Mouse (Mus musculus): ENCODE measurements at regions not wholly inside any gene's neighbourhood (a gene's known extent, or its start where the extent isn't known, plus 50 kb on each side); places are given as distances from the start of the nearest gene placed in this dataset.
"Not testable (repeated sequence)": the region's sequence is repeated elsewhere in the genome, so short reads cannot be mapped to it uniquely, and the experiment has no call there.

DNA sequence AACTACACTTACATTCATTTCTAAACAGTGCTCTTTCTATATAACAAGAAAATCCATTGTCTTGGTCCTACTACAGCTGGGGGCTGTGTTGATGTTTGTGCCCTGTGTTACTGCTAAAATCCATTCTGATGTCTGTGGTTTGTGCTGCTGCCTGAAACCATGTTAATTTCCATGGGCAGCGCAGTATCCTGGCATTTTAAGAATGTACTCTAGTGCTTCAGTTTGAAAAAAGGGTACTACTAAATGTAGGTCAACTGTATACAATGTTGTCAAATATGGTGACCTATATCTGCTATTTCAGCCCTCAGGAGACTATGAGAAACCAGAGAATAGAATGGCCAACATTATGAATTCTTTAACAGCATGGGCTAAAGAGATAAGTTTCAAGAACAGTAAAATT is 1052.2 kb downstream of the Hace1 start:
- no peak for DNase-seq

- DNase-seq: no peak
Measured at GRCm38 (mm10) chr10:46663041-46663440, 1085.4 kb downstream of the Hace1 start.

DNA sequence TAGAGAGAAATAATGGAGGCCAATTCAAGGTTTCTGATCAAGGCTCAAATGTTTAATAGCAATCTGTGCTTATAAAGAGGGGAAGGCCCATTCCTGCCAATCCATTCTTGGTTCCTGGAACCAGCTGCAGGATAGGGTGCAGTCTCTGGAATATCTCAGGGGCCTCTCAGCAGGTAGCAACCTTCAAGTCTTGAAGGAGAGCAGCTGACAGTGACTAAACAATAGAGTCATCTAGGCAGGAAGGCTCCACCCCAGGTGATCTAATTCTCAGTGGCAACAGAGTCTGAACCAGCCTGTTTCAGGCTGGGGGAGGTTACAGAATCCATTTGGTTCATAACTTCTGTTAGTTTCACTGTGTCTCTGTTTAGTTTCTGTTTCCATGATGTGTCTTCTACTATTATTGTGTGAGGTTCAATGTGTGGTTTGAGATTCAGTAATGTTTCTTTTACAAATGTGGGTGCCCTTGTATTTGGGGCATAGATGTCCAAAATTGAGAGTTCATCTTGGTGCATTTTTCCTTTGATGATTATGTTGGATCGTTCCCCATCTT is 1112.3 kb downstream of the Hace1 start:
- not testable (repeated sequence) for DNase-seq

GRCm38 (mm10) chr10:46692661-46693060 is 1115.0 kb downstream of the Hace1 start:
- no peak for DNase-seq

DNA sequence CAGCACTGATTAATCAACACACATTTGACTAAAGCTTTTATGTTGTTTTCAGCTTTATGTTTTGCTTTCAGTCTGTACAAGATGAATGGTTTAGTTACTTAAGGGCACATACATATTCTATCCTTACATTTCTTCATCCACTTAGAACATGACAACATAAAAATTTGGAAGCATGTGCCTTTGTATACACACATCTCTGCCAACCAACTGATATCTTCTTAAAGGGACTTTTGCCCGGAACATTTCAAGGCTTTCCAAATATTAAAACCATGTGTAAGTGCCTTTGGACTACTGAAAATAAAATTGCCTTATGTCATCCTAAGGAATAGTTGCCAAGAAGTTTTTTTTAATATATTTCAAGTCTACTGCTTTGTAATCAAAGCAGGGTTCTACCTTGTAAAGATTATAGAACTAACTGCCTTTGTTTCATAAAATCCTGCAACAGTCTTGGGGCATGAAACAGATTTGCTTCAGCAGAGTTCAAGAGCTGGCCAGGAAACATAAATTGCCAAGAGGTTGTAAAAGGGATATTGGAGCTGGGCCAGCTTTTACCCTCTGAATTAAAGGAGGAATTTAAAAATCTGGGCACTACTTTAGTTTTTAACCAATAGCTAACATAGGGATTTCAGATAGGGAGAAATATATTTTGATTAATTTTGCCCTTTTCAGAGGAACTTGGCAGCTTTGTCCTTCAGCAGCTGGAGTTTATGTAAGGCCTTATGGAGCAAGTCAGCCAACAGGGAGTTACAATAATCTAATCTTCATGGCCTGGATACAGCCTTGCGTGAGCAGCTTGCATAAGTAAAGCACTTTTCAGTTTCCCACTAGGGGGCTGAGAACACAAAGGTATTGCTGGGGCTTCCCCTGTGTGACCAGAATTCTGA is 1120.0 kb downstream of the Hace1 start:
- DNase-seq: peak; percentile 29 to 35

- no peak for DNase-seq
Measured at GRCm38 (mm10) chr10:46701221-46701620, 1123.6 kb downstream of the Hace1 start.

DNA sequence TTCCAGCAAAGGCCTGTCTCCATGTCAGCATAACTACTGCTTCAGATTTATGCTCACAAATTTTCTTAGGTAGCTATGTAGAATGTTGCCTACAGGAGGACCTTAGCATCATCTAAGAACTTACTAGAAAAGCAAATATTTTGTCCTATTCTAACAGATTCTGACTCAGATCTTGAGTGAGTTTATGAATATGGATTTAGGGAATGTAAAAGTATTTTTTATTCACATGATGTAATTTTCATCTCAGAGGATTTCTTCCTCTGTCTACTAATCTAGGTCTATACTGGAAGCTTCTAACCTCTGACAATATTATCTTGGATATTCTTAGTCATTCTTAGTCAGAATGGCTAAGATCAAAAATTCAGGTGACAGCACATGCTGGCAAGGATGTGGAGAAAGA is 1130.4 kb downstream of the Hace1 start:
- not testable (repeated sequence) for DNase-seq

DNA sequence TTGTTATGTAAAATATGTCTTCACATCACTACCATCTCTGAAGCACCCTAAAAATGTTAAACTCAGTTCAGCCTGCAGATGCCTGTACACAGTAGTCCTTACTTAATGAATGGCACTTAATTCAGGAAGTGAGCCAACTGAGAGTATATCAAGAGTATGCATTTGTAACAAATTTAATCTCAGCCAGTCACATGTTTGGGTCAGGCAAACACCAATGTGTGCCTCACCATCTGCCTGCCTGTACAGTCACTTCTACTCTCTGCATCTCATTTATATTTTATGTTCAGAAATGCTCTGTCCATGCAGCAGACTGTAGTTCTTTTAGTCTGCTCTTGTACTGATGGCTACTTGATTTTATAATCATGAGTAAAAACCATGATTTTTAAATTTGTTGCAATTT is 1135.1 kb downstream of the Hace1 start:
- no peak for DNase-seq

DNA sequence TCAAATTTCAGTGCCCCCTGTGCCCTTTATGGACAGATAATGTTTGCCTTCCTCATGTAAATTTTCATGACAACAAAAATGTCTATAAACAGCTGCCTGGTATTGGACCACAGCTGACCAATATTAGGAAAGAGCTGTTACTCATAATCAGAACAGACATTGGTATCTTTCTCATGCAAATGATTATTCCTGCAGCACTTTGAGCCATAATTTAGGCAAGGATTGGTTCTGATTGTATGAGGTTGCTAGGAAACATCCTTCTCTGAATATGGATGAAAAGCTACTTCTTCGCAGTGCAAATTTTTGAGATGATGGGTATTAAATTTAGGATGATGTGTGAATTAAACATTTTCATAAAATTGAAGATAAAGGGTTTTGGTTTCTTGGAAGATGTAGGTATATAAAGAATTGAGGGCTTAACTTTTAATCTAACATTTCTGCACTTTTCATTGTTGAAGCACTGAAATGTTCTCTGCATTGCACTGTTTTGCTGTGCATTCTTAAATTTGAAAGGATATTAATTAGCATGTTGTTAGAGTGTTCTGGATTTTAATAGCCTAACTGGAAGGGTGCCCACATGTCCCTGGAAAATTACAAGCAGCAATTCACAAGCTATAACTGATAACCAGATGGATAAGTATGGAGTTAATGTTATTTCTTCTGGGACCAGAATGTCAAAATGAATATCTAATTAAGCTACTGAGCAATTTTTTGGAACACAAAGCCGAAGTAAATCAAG is 1140.9 kb downstream of the Hace1 start:
- no peak for DNase-seq

GRCm38 (mm10) chr10:46719088-46719469 is 1141.5 kb downstream of the Hace1 start:
- DNase-seq: no peak

- no peak for DNase-seq
Measured at GRCm38 (mm10) chr10:46723666-46724065, 1146.0 kb downstream of the Hace1 start.

DNA sequence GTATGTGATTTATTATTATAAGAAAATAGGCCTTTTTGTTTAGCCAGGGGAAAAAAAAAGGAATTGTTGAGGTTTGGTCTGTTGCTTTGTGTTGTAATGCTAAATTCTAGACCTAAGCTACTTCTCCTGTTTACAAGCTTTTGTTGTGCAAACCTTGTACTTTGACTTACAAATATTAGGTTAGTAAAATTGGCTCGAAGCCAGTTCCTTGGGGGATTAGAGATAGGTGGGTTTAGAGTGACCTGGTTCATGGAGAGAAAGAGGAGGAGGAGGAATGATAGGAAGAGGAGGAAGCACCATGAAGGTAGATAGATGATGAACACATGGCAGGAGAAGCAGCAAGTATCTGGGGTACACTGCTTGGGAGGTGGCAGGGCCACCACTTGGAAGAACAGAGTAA is 1153.0 kb downstream of the Hace1 start:
- DNase-seq: no peak

DNA sequence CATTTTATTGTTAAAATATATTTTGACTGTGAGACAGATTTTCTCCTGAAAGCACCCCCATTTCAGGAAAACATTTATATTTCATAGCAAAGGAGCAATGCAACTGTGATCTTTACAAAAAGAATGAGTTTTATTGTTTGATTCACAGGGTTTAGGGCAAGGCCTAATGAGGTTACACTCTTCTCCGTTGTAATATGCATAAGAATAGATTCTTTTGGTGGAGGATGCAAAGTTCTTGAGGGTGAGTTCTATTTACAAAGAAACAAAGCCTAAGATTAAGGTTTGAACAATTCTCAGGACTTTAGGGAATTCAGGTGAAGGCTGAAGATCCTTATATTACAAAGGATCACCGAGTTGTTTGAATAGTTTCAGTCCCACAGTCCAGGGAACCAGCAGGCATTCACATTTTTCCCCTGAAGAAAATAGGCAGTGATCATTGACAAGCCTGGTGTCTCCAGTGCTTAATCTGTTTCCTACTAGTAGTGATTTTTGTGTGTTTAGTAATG is 1156.2 kb downstream of the Hace1 start:
- DNase-seq: no peak

GRCm38 (mm10) chr10:46741098-46741497 is 1163.5 kb downstream of the Hace1 start:
- no peak for DNase-seq

GRCm38 (mm10) chr10:46742131-46742530 is 1164.5 kb downstream of the Hace1 start:
- DNase-seq: no peak

DNA sequence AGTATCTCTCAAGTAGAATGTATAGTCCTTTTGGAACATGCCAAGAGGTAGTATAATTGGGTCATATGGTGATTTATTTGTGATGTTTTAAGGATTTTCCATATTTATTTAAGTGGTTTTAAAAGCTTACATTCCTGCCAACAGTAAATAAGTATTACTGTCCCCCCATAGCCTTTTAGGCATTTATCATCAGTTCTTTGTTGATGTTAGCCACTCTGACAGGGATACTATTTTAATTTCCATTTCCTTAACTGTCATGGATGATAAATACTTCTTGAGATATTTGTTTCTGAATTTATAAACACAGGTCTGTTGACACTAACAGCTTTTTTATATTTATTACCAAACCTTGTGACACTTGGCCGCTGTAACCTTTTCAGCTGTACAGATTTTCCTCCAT is 1183.3 kb downstream of the Hace1 start:
- no peak for DNase-seq

DNA sequence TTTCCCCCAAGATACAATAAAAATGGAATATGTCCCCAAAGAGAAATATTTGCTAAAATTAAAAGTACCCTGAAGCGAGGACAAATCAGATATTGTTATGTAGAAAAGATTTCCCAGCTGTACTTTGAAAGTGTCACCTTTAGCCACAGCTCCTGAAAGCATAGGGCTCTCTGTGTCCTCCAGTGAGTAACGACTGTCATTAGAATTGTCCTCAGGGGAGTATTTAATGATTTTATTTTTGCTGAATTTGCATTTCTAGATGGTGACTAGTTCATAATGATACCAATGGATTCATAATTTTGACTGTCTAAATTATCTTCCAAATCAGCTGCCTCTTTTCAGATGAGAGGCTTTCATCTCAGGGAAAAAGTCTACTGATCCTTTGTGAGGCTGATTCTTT is 1201.1 kb downstream of the Hace1 start:
- DNase-seq: no peak

DNA sequence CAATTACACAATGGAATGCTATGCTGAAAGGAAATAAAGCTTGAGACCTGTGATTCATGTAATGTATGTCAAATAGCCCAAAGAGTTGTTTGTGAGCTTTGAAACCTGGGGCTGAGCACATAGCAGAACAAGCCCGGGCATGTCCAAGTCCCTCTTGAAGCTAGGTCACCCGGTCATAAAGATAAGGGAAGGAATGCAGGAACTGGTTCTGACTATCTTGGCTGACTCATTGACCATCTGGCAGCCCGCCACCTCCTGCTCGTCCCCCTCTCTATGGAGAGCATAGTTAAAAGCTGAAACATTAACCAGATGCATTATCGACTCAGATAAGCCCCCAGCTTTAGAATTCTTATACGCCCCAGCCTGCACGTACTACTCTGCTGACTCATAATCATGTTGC is 1208.1 kb downstream of the Hace1 start:
- DNase-seq: peak; percentile 65 to 70

- no peak for DNase-seq
Measured at GRCm38 (mm10) chr10:46814271-46814670, 1236.6 kb downstream of the Hace1 start.

DNA sequence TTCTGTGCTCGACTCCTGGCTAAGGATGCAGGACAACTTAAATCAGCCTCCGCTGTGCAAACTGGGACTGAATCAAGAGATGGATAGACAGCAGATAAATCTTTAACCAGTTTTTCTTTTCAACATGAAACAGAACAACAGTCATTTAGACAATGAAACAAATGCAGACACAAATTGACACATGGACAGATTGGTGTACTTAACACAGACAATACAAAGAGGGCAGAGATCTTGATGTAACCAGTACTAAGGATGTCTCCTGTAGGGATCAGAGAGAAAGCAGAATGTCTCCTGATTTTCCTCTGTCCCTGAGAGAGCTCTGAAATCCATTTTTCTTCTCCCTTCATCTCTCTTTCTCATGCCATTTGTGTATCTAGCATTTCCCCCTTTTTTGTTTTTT is 1241.5 kb downstream of the Hace1 start:
- DNase-seq: no peak

GRCm38 (mm10) chr10:46819965-46820364 is 1242.3 kb downstream of the Hace1 start:
- DNase-seq: no peak

DNA sequence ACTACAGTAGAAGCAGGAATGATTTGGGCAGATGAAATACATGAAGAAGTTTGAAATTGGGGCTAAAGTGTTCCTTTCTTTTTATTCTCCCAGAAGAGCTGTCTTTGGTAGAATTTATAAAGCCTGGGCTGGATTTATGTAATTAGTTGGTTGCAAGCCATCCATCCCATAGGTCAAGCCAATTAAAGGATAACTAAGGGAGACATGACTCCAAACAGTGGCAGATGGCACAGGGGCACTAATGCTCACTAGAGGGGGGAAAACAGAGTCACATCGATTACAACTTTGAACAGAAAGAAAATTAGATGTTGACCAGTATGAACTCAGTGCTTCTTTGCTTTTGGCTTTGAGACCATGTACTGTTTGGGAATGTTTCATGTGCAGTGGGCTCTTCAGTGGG is 1246.2 kb downstream of the Hace1 start:
- DNase-seq: no peak

GRCm38 (mm10) chr10:46826012-46826411 is 1248.4 kb downstream of the Hace1 start:
- DNase-seq: no peak

GRCm38 (mm10) chr10:46826639-46827038 is 1249.0 kb downstream of the Hace1 start:
- DNase-seq: no peak

Measured in kidney, postnatal 4 days (tissue).